Comparison of ENCODE assay signal across 19 mouse cellular contexts in genomic region chr9:114885991-114886662, GRCm38 (mm10). TPM values are rescaled to one million over a fixed set of nuclear protein-coding genes. Genes with fewer than 3 reads are reported as not detected.
DNase-seq lines count a peak whose midpoint lies in the region; ATAC-seq and TF ChIP-seq lines count a peak whose summit lies in the region.
"Had no signal": no experiment of that assay in that cellular context is flagged by ENCODE, and none has a peak within 500 bp of the region (broad histone marks: within the 10 kb centered on the region; RNA-seq: fewer than 3 reads in every experiment).

No protein-coding gene starts in this region.

- 36% methylated on average over 8 of the region's 8 CpGs for WGBS in hindbrain, embryonic 10.5 days
- 30% methylated on average over 8 of the region's 8 CpGs for WGBS in hindbrain, embryonic 12.5 days
- 18% methylated on average over 8 of the region's 8 CpGs for WGBS in embryonic facial prominence, embryonic 15.5 days
- WGBS in lung, postnatal 0 days, result 30% methylated on average over 8 of the region's 8 CpGs

- no peaks in the 10 kb centered on the region for H3K4me1 ChIP-seq in hindbrain, embryonic 10.5 days (replicated peaks)
- 0 out of 2 replicates have a peak, but pooled peaks cover 3% of the 10 kb centered on the region for H3K4me1 ChIP-seq in hindbrain, embryonic 12.5 days
- H3K4me1 ChIP-seq in embryonic facial prominence, embryonic 15.5 days, result peaks cover 11% of the 10 kb centered on the region; the same call in 1 of the 2 replicates
- no peaks in the 10 kb centered on the region for H3K4me1 ChIP-seq in lung, postnatal 0 days (ENCODE audit: insufficient read depth, low read depth, low read length)
- H3K4me1 ChIP-seq: heart, embryonic 13.5 days; liver, embryonic 15.5 days; midbrain, embryonic 12.5 days had no signal

- H3K36me3 ChIP-seq in hindbrain, embryonic 10.5 days, result no peaks in the 10 kb centered on the region
- no peaks in the 10 kb centered on the region for H3K36me3 ChIP-seq in hindbrain, embryonic 12.5 days
- no peaks in the 10 kb centered on the region for H3K36me3 ChIP-seq in embryonic facial prominence, embryonic 15.5 days
- no peaks in the 10 kb centered on the region for H3K36me3 ChIP-seq in lung, postnatal 0 days (ENCODE audit: insufficient read depth, low read length)
- H3K36me3 ChIP-seq: heart, embryonic 13.5 days; liver, embryonic 15.5 days; midbrain, embryonic 12.5 days had no signal

- H3K9ac ChIP-seq in hindbrain, embryonic 12.5 days, result no peak overlapping the region
- H3K9ac ChIP-seq in embryonic facial prominence, embryonic 15.5 days, result no peak overlapping the region
- no peak overlapping the region for H3K9ac ChIP-seq in lung, postnatal 0 days (replicated peaks; ENCODE audit: low read depth)
- H3K9ac ChIP-seq: heart, embryonic 13.5 days; liver, embryonic 15.5 days; midbrain, embryonic 12.5 days had no signal

- no peak overlapping the region for H3K4me2 ChIP-seq in hindbrain, embryonic 12.5 days (replicated peaks)
- H3K4me2 ChIP-seq in embryonic facial prominence, embryonic 15.5 days (replicated peaks), result no peak overlapping the region; the same call in 1 of the 2 replicates
- peak overlapping the region; percentile 11; the same call in 1 of the 2 replicates for H3K4me2 ChIP-seq in lung, postnatal 0 days (replicated peaks; ENCODE audit: low read depth, low read length)
- H3K4me2 ChIP-seq: heart, embryonic 13.5 days; liver, embryonic 15.5 days; midbrain, embryonic 12.5 days had no signal

- no peaks in the 10 kb centered on the region for H3K9me3 ChIP-seq in hindbrain, embryonic 10.5 days
- H3K9me3 ChIP-seq in hindbrain, embryonic 12.5 days (replicated peaks), result 0 out of 2 replicates have a peak, but pooled peaks cover 3% of the 10 kb centered on the region
- H3K9me3 ChIP-seq in embryonic facial prominence, embryonic 15.5 days (replicated peaks), result no peaks in the 10 kb centered on the region
- H3K9me3 ChIP-seq in lung, postnatal 0 days (ENCODE audit: low read length), result no peaks in the 10 kb centered on the region
- H3K9me3 ChIP-seq: liver, embryonic 15.5 days had no signal

- ATAC-seq in hindbrain, embryonic 12.5 days (ENCODE audit: low FRiP score), result no peak
- peak; percentile 66 for ATAC-seq in embryonic facial prominence, embryonic 15.5 days (ENCODE audit: insufficient number of reproducible peaks, low FRiP score, low TSS enrichment, low read depth)
- peak; percentile 76 for ATAC-seq in lung, postnatal 0 days
- ATAC-seq in megakaryocyte progenitor cell, adult 5-6 weeks (replicated peaks; ENCODE audit: poor library complexity), result no peak
- ATAC-seq in megakaryocyte, adult 5-6 weeks (ENCODE audit: poor library complexity, severe bottlenecking), result no peak
- ATAC-seq: Patski had no signal

- TF ChIP-seq EP300 in lung, postnatal 0 days (IDR thresholded peaks at IDR 0.05), result no peak

- no peaks in the 10 kb centered on the region for H3K27me3 ChIP-seq in hindbrain, embryonic 10.5 days (ENCODE audit: insufficient read depth, poor library complexity, severe bottlenecking)
- H3K27me3 ChIP-seq in hindbrain, embryonic 12.5 days, result no peaks in the 10 kb centered on the region
- no peaks in the 10 kb centered on the region for H3K27me3 ChIP-seq in embryonic facial prominence, embryonic 15.5 days
- H3K27me3 ChIP-seq in lung, postnatal 0 days (replicated peaks; ENCODE audit: insufficient read depth, low read length), result no peaks in the 10 kb centered on the region
- H3K27me3 ChIP-seq: heart, embryonic 13.5 days; liver, embryonic 15.5 days; midbrain, embryonic 12.5 days; Patski had no signal

- peak; percentile 36 for TF ChIP-seq CTCF in lung, postnatal 0 days (IDR thresholded peaks at IDR 0.05)

- no peak overlapping the region for H3K27ac ChIP-seq in hindbrain, embryonic 10.5 days
- no peak overlapping the region for H3K27ac ChIP-seq in hindbrain, embryonic 12.5 days
- peak overlapping the region; percentile 24; the same call in 1 of the 2 replicates for H3K27ac ChIP-seq in embryonic facial prominence, embryonic 15.5 days (replicated peaks)
- no peak overlapping the region; the same call in 1 of the 2 replicates for H3K27ac ChIP-seq in lung, postnatal 0 days (ENCODE audit: low read length)
- H3K27ac ChIP-seq: heart, embryonic 13.5 days; liver, embryonic 15.5 days; midbrain, embryonic 12.5 days had no signal

- no peak overlapping the region for H3K4me3 ChIP-seq in hindbrain, embryonic 10.5 days
- no peak overlapping the region for H3K4me3 ChIP-seq in hindbrain, embryonic 12.5 days
- H3K4me3 ChIP-seq in embryonic facial prominence, embryonic 15.5 days (replicated peaks), result no peak overlapping the region
- no peak overlapping the region for H3K4me3 ChIP-seq in lung, postnatal 0 days (ENCODE audit: low read depth, low read length)
- H3K4me3 ChIP-seq: heart, embryonic 13.5 days; liver, embryonic 15.5 days; midbrain, embryonic 12.5 days; myocyte had no signal

- peak; percentile 11 for DNase-seq in hindbrain, embryonic 10.5 days (ENCODE audit: low spot score)
- peak; percentile 12 for DNase-seq in Muller cell, postnatal 12 days (ENCODE audit: inconsistent ontology term)
- DNase-seq in lung, postnatal 0 days (ENCODE audit: low spot score), result peak; percentile 65
- DNase-seq in adrenal gland, postnatal 36 days, result no peak
- DNase-seq: cerebellum, adult 11 months; gastrocnemius, postnatal 25 days; heart, postnatal 4 days; kidney, adult 11 months; kidney, postnatal 4 days; thymus, postnatal 4 days had no signal

RNA-seq across cellular contexts. Expression of gene Cmtm8, which starts 42.2 kb away (rescaled TPM):
- 31.7 and 35.3 TPM in 2 replicates for polyA plus RNA-seq in hindbrain, embryonic 10.5 days (2016; fragmentation: Nextera tagmentation; extraction: Ambion mirVana)
- polyA plus RNA-seq in hindbrain, embryonic 12.5 days (2016; fragmentation: Nextera tagmentation; extraction: Ambion mirVana), result 24.1 and 41.5 TPM in 2 replicates
- polyA plus RNA-seq in embryonic facial prominence, embryonic 15.5 days (2015; fragmentation: Nextera tagmentation; extraction: Ambion mirVana), result 25.2 and 25.3 TPM in 2 replicates
- polyA plus RNA-seq in lung, postnatal 0 days (2015; fragmentation: Nextera tagmentation; extraction: Ambion mirVana), result 130 and 147 TPM in 2 replicates
- 1.0 and 2.8 TPM in 2 replicates for total RNA-seq in megakaryocyte progenitor cell, adult 5-6 weeks (2015)
- 0.79 and 2.0 TPM in 2 replicates for total RNA-seq in megakaryocyte progenitor cell, adult 5-6 weeks (2017)
- 1.0 and 1.5 TPM in 2 replicates for total RNA-seq in megakaryocyte, adult 5-6 weeks (2015)
- total RNA-seq in megakaryocyte, adult 5-6 weeks (2017), result 0.37 and 1.1 TPM in 2 replicates
- 1 to 10 TPM; 5.7 to 6.9 TPM for total RNA-seq in adrenal gland, postnatal 36 days (2021)
- polyA plus RNA-seq: myocyte had no signal

RNA-seq across cellular contexts. Expression of gene Gpd1l, which starts 47.7 kb away (rescaled TPM):
- 14.3 and 16.0 TPM in 2 replicates for polyA plus RNA-seq in hindbrain, embryonic 10.5 days (2016; fragmentation: Nextera tagmentation; extraction: Ambion mirVana)
- 16.3 and 17.2 TPM in 2 replicates for polyA plus RNA-seq in hindbrain, embryonic 12.5 days (2016; fragmentation: Nextera tagmentation; extraction: Ambion mirVana)
- polyA plus RNA-seq in embryonic facial prominence, embryonic 15.5 days (2015; fragmentation: Nextera tagmentation; extraction: Ambion mirVana), result 14.3 and 14.6 TPM in 2 replicates
- polyA plus RNA-seq in lung, postnatal 0 days (2015; fragmentation: Nextera tagmentation; extraction: Ambion mirVana), result 12.7 and 13.7 TPM in 2 replicates
- 23.9 and 25.2 TPM in 2 replicates for total RNA-seq in megakaryocyte progenitor cell, adult 5-6 weeks (2015)
- total RNA-seq in megakaryocyte progenitor cell, adult 5-6 weeks (2017), result 30.0 and 30.9 TPM in 2 replicates
- 14.5 and 19.4 TPM in 2 replicates for total RNA-seq in megakaryocyte, adult 5-6 weeks (2015)
- total RNA-seq in megakaryocyte, adult 5-6 weeks (2017), result 21.8 and 22.5 TPM in 2 replicates
- total RNA-seq in adrenal gland, postnatal 36 days (2021), result 10 to 100 TPM; 25.1 to 48.7 TPM

Comparison
In these comparisons a context has a peak if more than half of its experiments do, and no peak if none do; other contexts are left out.
1. DNase-seq: peak in hindbrain, embryonic 10.5 days (single experiment), Muller cell, postnatal 12 days (single experiment) and lung, postnatal 0 days (single experiment); none in adrenal gland, postnatal 36 days (0 of 2).
2. ATAC-seq: peak in embryonic facial prominence, embryonic 15.5 days (single experiment) and lung, postnatal 0 days (single experiment); none in hindbrain, embryonic 12.5 days (single experiment), megakaryocyte progenitor cell, adult 5-6 weeks (single experiment) and megakaryocyte, adult 5-6 weeks (single experiment).